Mouse (Mus musculus): ENCODE measurements at regions not wholly inside any gene's neighbourhood (a gene's known extent, or its start where the extent isn't known, plus 50 kb on each side); places are given as distances from the start of the nearest gene placed in this dataset.

DNA sequence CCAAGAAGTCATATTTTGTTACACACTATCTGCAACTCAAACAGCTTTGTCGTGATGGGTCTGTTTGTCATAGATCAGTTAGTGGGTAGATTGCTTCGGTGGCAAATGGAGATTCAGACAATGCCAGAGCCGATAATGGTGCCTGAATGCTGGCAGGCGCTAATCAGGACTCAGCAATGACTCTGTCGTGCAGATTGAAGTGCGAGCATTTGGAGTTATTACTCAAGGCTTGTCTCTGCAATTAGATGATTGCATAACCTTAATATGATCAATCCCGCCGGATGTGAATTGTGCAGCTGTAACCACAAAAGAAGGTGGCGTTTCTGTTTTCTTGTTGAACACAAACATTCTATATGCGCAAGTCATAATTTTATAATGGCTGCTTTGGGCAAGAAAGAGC is 88.8 kb upstream of the Mafb start:
- Histone ChIP-seq H3K27me3 (0 out of 2 replicates have a peak, but pooled peaks cover 6% of the 10 kb centered on the region), H3K4me2 (no peak overlapping the region), H3K9ac (no peak overlapping the region), H3K36me3 (no peaks in the 10 kb centered on the region), H3K27ac (replicated peaks) (no peak overlapping the region), H3K4me3 (no peak overlapping the region), H3K9me3 (no peaks in the 10 kb centered on the region), H3K4me1 (replicated peaks) (peaks cover 18% of the 10 kb centered on the region)
- no peak for ATAC-seq (ENCODE audit: low FRiP score, low read depth)
- 66% methylated on average over 10 of the region's 10 CpGs for WGBS

DNA sequence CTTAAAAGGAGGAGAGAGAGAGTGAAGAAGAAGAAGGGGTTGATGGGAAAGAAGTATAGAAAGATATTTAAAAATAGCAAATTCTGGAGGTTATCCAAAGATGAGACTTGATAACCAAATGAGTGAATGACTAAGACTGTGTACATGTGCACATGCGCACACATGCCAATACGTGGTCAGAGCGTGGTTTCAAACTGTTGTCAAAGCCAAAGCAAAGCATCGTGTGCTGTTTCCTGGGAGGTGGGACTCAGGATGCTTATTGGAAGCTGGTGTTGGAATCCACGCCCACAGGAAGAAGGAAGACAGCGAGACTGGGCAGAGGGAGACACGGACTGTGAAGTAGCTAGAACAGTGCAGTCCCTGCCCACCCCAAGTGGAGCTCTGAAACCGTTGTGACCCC is 89.8 kb upstream of the Mafb start:
- Histone ChIP-seq H3K4me3 (no peak overlapping the region), H3K27me3 (0 out of 2 replicates have a peak, but pooled peaks cover 3% of the 10 kb centered on the region), H3K9ac (no peak overlapping the region), H3K27ac (replicated peaks) (no peak overlapping the region), H3K4me1 (replicated peaks) (peaks cover 8% of the 10 kb centered on the region), H3K4me2 (no peak overlapping the region), H3K36me3 (no peaks in the 10 kb centered on the region), H3K9me3 (no peaks in the 10 kb centered on the region)
- ATAC-seq (ENCODE audit: low FRiP score, low read depth) = no peak
- WGBS = 87% methylated on average over 8 of the region's 8 CpGs

DNA sequence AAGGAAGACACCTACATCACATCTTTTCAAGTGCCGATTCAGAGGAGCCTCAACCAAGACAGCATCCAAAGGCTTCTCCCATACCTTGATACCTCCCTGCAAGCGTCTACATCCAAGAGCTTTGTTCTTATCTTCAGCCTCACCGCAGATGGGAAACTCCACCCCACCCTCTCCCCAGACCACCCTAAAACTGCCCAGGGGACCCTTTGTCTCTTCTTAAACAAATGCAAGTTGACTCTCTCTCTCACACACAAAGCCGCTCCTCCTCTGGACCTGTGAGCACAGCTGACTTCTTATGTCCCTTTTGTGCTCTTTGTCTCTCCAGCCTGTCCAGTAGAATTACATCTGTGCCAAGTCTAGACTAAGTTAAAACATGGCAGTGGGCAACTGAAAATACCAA is 104.7 kb upstream of the Mafb start:
- H3K4me2 ChIP-seq = no peak overlapping the region
- 46% methylated on average over 4 of the region's 4 CpGs for WGBS
- H3K36me3 ChIP-seq = no peaks in the 10 kb centered on the region
- no peak overlapping the region for H3K27ac ChIP-seq (replicated peaks)
- ATAC-seq (ENCODE audit: low FRiP score, low read depth) = no peak
- no peaks in the 10 kb centered on the region for H3K9me3 ChIP-seq
- H3K4me3 ChIP-seq = no peak overlapping the region
- peaks cover 6% of the 10 kb centered on the region; the same call in 1 of the 2 replicates for H3K27me3 ChIP-seq
- H3K4me1 ChIP-seq (replicated peaks) = no peaks in the 10 kb centered on the region
- H3K9ac ChIP-seq = no peak overlapping the region

DNA sequence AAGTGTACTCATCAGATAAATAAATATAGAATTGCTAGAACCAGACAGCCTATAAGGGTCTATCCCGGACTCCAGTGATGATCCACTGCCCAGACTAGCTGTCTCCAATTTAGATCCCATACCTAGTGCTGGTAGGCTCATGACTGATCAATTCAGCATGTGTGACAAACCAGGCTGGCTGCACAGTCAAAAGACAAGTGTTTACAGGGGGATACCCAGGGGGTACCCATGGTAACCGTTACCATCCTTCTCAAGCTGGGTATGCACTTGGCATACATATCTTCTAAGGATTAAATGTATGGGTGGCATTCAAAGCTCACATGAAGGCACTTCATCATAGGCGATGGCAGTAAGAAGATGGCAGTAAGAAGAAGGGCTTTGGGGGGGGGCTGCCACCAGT is 109.3 kb upstream of the Mafb start:
- Histone ChIP-seq H3K36me3 (no peaks in the 10 kb centered on the region), H3K9ac (no peak overlapping the region), H3K4me1 (replicated peaks) (no peaks in the 10 kb centered on the region), H3K27ac (replicated peaks) (no peak overlapping the region), H3K4me3 (no peak overlapping the region), H3K27me3 (peaks cover 8% of the 10 kb centered on the region; the same call in 1 of the 2 replicates), H3K4me2 (no peak overlapping the region), H3K9me3 (no peaks in the 10 kb centered on the region)
- 75% methylated on average over 3 of the region's 3 CpGs for WGBS
- no peak for ATAC-seq (ENCODE audit: low FRiP score, low read depth)

DNA sequence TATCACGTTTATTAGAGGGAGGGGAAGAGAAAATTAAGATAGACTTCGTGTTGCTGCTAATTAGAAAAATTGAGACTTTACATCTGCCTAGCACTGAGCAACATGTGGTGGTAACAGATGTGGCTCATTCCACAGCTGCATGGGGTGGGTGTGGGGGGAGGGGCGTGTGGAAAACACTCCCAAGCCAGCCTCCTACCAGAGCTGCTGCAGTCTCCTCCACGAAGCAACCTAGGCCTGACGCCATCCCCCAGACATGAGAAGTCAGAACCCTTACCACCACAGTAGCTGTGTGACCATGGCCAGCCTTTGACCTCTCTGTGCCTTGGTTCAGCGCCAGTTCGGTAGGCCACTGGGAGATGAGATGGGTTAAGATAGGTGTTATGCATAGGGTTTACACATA is 112.4 kb upstream of the Mafb start:
- no peaks in the 10 kb centered on the region for H3K4me1 ChIP-seq (replicated peaks)
- no peak overlapping the region for H3K4me2 ChIP-seq
- H3K27me3 ChIP-seq = peaks cover 10% of the 10 kb centered on the region; the same call in 1 of the 2 replicates
- no peak overlapping the region for H3K27ac ChIP-seq (replicated peaks)
- WGBS = 59% methylated on average over 7 of the region's 7 CpGs
- H3K4me3 ChIP-seq = no peak overlapping the region
- H3K9ac ChIP-seq = no peak overlapping the region
- ATAC-seq (ENCODE audit: low FRiP score, low read depth) = no peak
- no peaks in the 10 kb centered on the region for H3K9me3 ChIP-seq
- no peaks in the 10 kb centered on the region for H3K36me3 ChIP-seq

DNA sequence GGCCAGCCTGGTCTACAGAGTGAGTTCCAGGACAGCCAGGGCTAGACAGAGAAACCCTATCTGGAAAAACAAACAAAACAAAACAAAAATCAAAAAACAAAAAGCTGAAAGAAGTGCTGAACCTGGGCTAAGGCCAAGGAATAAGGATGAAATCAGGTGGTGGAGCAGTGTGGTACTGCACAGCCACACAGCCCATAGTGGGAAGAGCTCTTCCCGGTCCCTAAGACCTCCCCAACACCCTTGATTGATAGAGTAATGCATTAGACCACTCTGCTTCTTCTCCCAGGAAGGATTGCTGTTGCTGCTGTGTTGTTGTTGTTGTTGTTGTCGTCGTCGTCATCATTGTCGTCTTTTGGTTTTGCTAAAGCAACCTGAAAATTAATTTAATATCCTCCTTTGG is 118.2 kb upstream of the Mafb start:
- WGBS = 63% methylated on average over 5 of the region's 5 CpGs
- no peaks in the 10 kb centered on the region for H3K36me3 ChIP-seq
- H3K4me1 ChIP-seq (replicated peaks) = 0 out of 2 replicates have a peak, but pooled peaks cover 3% of the 10 kb centered on the region
- H3K9ac ChIP-seq = no peak overlapping the region
- ATAC-seq (ENCODE audit: low FRiP score, low read depth) = no peak
- peaks cover 14% of the 10 kb centered on the region; the same call in 1 of the 2 replicates for H3K27me3 ChIP-seq
- no peak overlapping the region for H3K4me3 ChIP-seq
- H3K27ac ChIP-seq (replicated peaks) = no peak overlapping the region
- H3K4me2 ChIP-seq = no peak overlapping the region
- H3K9me3 ChIP-seq = no peaks in the 10 kb centered on the region

DNA sequence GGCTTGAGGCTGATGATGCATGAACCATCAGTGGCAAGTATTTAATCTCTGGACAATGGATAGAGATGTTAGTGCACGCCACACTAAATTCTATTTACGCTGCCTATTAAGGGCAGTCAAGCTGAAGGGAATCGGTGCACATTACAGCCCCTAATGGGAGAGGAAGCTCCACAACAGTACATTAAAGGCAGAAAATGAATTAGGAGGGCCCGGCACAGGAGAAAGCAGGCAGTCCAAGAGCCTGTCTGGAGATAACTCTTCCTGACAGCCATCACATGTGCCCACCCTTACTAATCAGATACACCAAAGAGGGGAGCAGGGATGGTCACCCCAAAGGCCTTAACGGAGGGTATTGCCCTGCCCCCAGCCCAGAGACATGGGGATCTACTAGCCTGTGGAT is 118.7 kb upstream of the Mafb start:
- Histone ChIP-seq H3K4me1 (replicated peaks) (0 out of 2 replicates have a peak, but pooled peaks cover 3% of the 10 kb centered on the region), H3K9me3 (no peaks in the 10 kb centered on the region), H3K36me3 (no peaks in the 10 kb centered on the region), H3K4me2 (no peak overlapping the region), H3K9ac (no peak overlapping the region), H3K27me3 (peaks cover 14% of the 10 kb centered on the region; the same call in 1 of the 2 replicates), H3K27ac (replicated peaks) (no peak overlapping the region), H3K4me3 (no peak overlapping the region)
- WGBS = 36% methylated on average over 5 of the region's 5 CpGs
- ATAC-seq (ENCODE audit: low FRiP score, low read depth) = no peak

DNA sequence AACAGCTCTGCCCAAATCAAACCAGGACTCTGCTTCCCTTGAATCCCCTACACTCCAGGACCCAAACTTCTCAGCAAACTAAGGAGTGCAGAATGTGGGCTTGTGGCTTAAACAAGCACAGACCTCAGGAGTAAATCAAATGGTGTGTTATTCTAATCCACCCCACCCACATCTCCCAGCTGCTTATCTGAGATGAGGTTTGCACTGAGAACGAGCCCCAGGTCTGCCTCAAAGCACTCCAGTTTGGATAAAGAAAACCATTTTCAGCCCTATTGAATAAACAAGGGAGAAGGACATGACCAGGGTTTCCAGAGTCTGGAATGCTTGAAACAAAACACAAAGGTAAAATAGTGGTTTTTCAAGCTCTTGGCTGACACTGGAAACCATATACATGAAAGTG is 132.9 kb upstream of the Mafb start:
- Histone ChIP-seq H3K27ac (replicated peaks) (no peak overlapping the region), H3K9ac (no peak overlapping the region), H3K27me3 (peaks cover 35% of the 10 kb centered on the region; the same call in 1 of the 2 replicates), H3K4me1 (replicated peaks) (peaks cover 12% of the 10 kb centered on the region), H3K36me3 (no peaks in the 10 kb centered on the region), H3K4me3 (no peak overlapping the region), H3K4me2 (no peak overlapping the region), H3K9me3 (no peaks in the 10 kb centered on the region)
- no peak for ATAC-seq (ENCODE audit: low FRiP score, low read depth)
- 49% methylated on average over 1 of the region's 1 CpGs for WGBS

DNA sequence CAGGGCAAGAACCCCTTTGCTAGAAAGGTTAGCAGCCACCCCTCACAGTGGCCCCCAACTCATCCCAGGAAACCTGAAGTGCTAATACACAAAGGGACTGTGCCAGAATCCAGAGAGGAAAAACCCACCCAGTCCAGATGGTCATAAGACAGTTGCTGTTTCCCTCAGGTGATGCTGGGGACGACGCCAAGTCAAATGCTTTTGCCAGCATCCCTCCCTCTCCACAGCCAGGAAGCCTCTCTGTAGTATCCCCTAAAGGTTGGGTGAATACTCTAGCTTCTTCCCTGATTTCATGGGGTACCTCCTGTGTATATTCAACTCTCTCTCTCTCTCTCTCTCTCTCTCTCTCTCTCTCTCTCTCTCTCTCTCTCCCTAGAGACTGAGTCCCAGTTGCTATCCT is 136.0 kb upstream of the Mafb start:
- Histone ChIP-seq H3K27ac (replicated peaks) (no peak overlapping the region), H3K27me3 (peaks cover 41% of the 10 kb centered on the region), H3K9me3 (no peaks in the 10 kb centered on the region), H3K4me2 (no peak overlapping the region), H3K36me3 (no peaks in the 10 kb centered on the region), H3K4me3 (no peak overlapping the region), H3K4me1 (replicated peaks) (peaks cover 19% of the 10 kb centered on the region), H3K9ac (no peak overlapping the region)
- 81% methylated on average over 2 of the region's 2 CpGs for WGBS
- ATAC-seq (ENCODE audit: low FRiP score, low read depth) = no peak

DNA sequence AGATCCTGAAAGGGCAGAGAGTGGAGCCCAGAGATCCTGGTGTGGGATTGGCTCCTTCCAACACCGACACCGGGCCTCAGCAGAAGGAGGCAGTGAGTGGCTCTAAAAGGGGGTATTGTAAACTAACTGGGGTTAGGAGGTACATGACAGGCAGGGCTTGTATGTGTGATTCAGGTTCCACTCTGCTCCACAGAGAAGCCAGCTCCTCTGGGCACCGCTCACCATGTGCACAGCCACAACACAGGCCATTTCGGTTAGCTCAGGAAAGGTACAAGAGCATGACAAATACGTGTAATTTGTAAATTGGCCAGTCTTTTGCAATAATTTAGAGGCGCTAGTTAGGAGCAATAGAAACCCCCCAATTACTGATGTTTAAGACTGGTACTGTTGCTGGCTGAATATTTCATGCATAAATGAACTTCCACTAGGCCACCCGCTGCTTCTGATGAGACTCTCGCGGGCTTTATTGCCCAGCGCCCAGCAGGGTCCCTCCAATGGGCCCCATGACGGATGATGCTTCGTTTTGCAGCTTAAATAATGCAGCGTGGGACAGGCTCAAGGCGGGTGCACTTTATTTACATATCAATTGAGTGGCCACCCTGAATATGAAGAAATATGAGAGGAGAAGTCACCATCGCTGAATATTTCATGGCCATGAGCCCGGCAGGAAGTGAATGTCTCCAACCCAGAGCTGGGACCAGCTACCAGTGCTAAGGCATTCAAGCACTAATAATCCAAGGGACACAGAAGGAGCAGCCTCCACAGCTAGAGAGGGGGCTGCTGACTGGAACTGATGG is 136.9 kb upstream of the Mafb start:
- Histone ChIP-seq H3K27me3 (peaks cover 34% of the 10 kb centered on the region), H3K4me1 (replicated peaks) (peaks cover 21% of the 10 kb centered on the region), H3K9me3 (no peaks in the 10 kb centered on the region), H3K4me3 (no peak overlapping the region), H3K4me2 (no peak overlapping the region), H3K9ac (no peak overlapping the region), H3K36me3 (no peaks in the 10 kb centered on the region), H3K27ac (replicated peaks) (no peak overlapping the region)
- ATAC-seq (ENCODE audit: low FRiP score, low read depth) = no peak
- 23% methylated on average over 16 of the region's 16 CpGs for WGBS

DNA sequence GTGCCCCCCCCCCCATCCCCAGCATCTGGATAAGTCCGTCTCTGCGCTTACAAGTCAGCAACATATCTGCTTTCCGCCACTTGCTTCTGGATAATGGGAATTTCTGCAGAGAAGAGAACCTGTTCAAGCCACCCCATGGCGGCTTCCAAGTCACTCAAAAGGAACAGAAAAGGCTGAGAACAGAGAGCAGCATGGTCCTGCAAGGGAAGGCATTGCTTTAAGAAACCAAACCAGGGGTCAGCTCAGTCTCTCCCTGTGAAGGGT is 137.5 kb upstream of the Mafb start:
- no peaks in the 10 kb centered on the region for H3K9me3 ChIP-seq
- peaks cover 34% of the 10 kb centered on the region for H3K27me3 ChIP-seq
- 36% methylated on average over 4 of the region's 4 CpGs for WGBS

DNA sequence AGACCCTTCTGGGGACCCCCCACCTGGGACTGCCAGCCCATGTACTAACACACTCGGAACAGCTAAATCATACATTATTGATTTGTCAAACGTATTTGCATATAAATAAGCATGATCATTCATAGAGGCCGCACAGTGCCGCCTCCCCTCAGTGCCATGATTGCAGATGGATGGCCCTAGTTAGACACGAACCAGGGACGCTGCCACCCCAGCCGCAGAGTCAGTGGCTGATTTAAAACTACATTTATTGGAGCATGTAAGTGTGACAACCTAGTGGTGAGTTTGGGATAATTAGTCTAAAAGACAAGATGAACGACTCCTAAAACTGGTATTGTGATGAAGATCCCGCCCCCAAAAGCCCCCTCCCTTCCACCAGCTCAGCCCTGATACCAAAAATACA is 138.3 kb upstream of the Top1 start:
- Histone ChIP-seq H3K4me1 (replicated peaks) (peaks cover 21% of the 10 kb centered on the region), H3K9ac (no peak overlapping the region), H3K4me2 (no peak overlapping the region), H3K36me3 (no peaks in the 10 kb centered on the region), H3K27me3 (peaks cover 47% of the 10 kb centered on the region), H3K4me3 (no peak overlapping the region), H3K27ac (replicated peaks) (peak overlapping the region; percentile 37; the same call in 1 of the 2 replicates), H3K9me3 (no peaks in the 10 kb centered on the region)
- whole genome bisulfite sequencing = 30% methylated on average over 9 of the region's 9 CpGs
- no peak for ATAC-seq (ENCODE audit: low FRiP score, low read depth)

More for the DNA sequence above, 137.5 kb upstream of the Mafb start:
- Histone ChIP-seq H3K4me2 (no peak overlapping the region), H3K4me1 (replicated peaks) (peaks cover 21% of the 10 kb centered on the region), H3K27ac (replicated peaks) (no peak overlapping the region), H3K36me3 (no peaks in the 10 kb centered on the region), H3K4me3 (no peak overlapping the region), H3K9ac (no peak overlapping the region)
- no peak for ATAC-seq (ENCODE audit: low FRiP score, low read depth)
